Mouse (Mus musculus) T-helper 2 cell (primary cell): ENCODE results near the gene Pmis2.

Experiments
- in situ Hi-C: fragments of 300-600 bp; cut with MboI, MseI; formaldehyde crosslinking; loops from one replicate; pipeline ENCODE4 v1.15.1; 2025; ENCODE audit warnings: high pct_unique_total_duplicates

Gene Pmis2

GRCm38 (mm10) chr7:30635752-30636151 is 35.7 kb downstream of the Pmis2 start, which contains the start of gene Etv2:
Etv2 (minus strand) TSS chr7:30635852.
- in situ Hi-C loops, result no loop called here

- in situ Hi-C loops, result no loop called here
Observed at GRCm38 (mm10) chr7:30634621-30635020, 36.8 kb downstream of the Pmis2 start.

DNA sequence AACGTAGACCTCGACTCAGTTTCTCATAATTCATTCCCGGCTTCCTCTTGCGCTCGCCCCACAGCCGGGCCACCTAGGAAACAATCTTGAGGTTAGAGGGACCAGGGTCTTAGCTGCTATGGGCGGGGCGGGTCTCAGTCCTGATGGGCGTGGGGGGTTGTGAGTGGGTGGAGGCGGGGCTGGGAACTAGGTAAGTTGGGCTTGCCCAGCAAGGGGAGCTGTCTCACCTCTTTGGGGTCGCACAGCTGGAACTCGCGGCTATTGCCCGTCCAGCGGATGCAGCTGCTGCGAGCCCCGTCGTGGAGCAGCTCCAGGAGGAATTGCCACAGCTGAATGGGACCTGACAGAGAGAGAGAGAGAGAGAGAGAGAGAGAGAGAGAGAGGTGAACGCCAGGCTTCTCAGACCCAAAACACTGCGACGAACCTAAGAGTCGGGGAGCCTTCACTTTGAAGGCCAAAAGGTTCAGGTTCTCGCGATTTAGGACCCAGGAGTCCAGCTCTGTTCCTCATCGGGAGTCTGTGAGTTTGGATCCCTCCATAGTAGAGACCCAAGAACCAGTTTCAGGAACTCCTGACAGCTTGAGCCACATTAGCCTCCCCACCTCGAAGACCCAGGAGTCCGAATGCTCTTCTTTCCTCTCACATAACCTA is 37.5 kb downstream of the Pmis2 start:
- in situ Hi-C loops, result no loop called here

DNA sequence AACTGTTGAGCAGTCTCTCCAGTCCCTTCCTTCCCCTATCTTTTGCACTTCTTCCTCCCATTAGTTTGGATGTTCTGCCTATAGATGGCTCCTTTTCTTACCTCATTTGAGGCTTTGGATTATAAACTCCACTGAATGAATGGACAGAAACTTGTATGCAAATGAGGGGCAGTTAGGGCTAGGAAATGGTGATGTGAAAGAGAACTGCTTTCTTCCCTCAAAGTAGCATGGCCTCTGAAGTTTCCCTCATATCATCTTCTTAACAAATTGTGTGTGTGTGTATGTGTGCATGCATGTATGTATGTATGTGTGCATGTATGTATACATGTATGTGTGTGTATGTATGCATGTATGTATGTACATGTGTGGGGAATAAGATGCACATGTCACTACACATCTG is 42.4 kb downstream of the Pmis2 start:
- in situ Hi-C loops, result no loop called here

GRCm38 (mm10) chr7:30626647-30627046 is 44.8 kb downstream of the Pmis2 start:
- in situ Hi-C loops, result no loop called here

- in situ Hi-C loops, result no loop called here
Observed at GRCm38 (mm10) chr7:30625530-30626384, 45.6 kb downstream of the Pmis2 start, which contains the start of gene Cox6b1. Cox6b1 (minus strand) TSS chr7:30626151.
